Mouse (Mus musculus) stomach, postnatal 0 days (tissue): ENCODE results near the gene Nup210l.

Experiments used
- CTCF ChIP-seq: IDR thresholded peaks from 2 replicates; pipeline ENCODE4 v1.5.1; 2016; ENCODE audit warnings: antibody characterized with exemption, low read depth, mild to moderate bottlenecking, moderate library complexity
- EP300 ChIP-seq: optimal IDR thresholded peaks from 2 replicates; pipeline ENCODE3; 2016; ENCODE audit warnings: antibody characterized with exemption

DNA sequence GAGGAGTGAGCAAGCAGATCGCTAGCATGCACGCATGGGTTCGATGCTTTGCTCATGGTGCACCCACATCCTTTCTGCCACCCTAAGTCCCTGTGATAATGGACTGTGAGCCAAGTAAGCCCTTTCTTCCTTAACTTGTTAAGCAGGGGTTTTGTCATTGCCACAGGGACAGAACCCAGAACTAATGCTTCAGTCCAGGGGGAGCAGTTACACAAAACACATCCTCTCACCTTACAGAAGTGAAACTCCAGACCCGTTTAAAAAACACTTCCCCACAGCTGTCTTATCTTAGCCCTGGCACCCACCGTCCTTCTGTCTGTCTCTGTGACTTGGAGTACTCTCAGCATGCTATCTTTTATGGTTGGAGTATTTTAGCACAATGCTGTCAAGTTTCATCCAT is 52.1 kb downstream of the Nup210l start:
- TF ChIP-seq EP300 (no peak), CTCF (no peak)
